In genomic region chr15:84226918-84227317, GRCm38 (mm10) we compare ENCODE assay signal across 20 mouse cellular contexts. TPM values are rescaled to one million over a fixed set of nuclear protein-coding genes. Genes with fewer than 3 reads are reported as not detected.
A peak's percentile ranks its signal among the peaks of the same experiment; 100 is the strongest.
DNase-seq lines count a peak whose midpoint lies in the region; ATAC-seq lines count a peak whose summit lies in the region.
"Had no signal": no experiment of that assay in that cellular context is flagged by ENCODE, and none has a peak within 500 bp of the region (broad histone marks: within the 10 kb centered on the region; RNA-seq: fewer than 3 reads in every experiment).

No protein-coding gene starts in this region.

- peak overlapping the region; percentile 20; the same call in 1 of the 2 replicates for H3K4me2 ChIP-seq in hindbrain, embryonic 13.5 days
- peak overlapping the region; percentile 11; the same call in 1 of the 2 replicates for H3K4me2 ChIP-seq in midbrain, embryonic 13.5 days (replicated peaks)
- peak overlapping the region; percentile 23; the same call in 1 of the 2 replicates for H3K4me2 ChIP-seq in neural tube, embryonic 15.5 days
- H3K4me2 ChIP-seq: heart, embryonic 13.5 days; liver, embryonic 11.5 days; lung, embryonic 14.5 days had no signal

- H3K4me1 ChIP-seq in hindbrain, embryonic 13.5 days (replicated peaks), result peaks cover 74% of the 10 kb centered on the region
- H3K4me1 ChIP-seq in midbrain, embryonic 13.5 days (replicated peaks), result peaks cover 68% of the 10 kb centered on the region
- H3K4me1 ChIP-seq in neural tube, embryonic 15.5 days, result peaks cover 63% of the 10 kb centered on the region

- no peaks in the 10 kb centered on the region for H3K36me3 ChIP-seq in hindbrain, embryonic 13.5 days
- no peaks in the 10 kb centered on the region for H3K36me3 ChIP-seq in midbrain, embryonic 13.5 days
- no peaks in the 10 kb centered on the region for H3K36me3 ChIP-seq in neural tube, embryonic 15.5 days
- H3K36me3 ChIP-seq: heart, embryonic 13.5 days had no signal

- H3K27me3 ChIP-seq in hindbrain, embryonic 13.5 days, result no peaks in the 10 kb centered on the region; the same call in 1 of the 2 replicates
- H3K27me3 ChIP-seq in midbrain, embryonic 13.5 days, result no peaks in the 10 kb centered on the region
- H3K27me3 ChIP-seq in neural tube, embryonic 15.5 days (replicated peaks), result no peaks in the 10 kb centered on the region; the same call in 1 of the 2 replicates
- H3K27me3 ChIP-seq: Patski had no signal

- peak; percentile 56 for DNase-seq in retina, postnatal 1 day
- DNase-seq in retina, embryonic 14.5 days (ENCODE audit: low spot score), result no peak
- DNase-seq in lung, postnatal 14 days, result no peak
- no peak for DNase-seq in heart, adult 8-10 months (ENCODE audit: low spot score)
- DNase-seq in embryo, embryonic 10 days (ENCODE audit: low spot score), result no peak
- DNase-seq: B cell, adult 2 months; cerebellum, postnatal 25 days; heart, postnatal 4 days; lung, embryonic 14.5 days; right cerebral cortex, postnatal 14 days; thymus, postnatal 25 days had no signal

- peak overlapping the region; percentile 77 for H3K27ac ChIP-seq in hindbrain, embryonic 13.5 days
- H3K27ac ChIP-seq in midbrain, embryonic 13.5 days, result peak overlapping the region; percentile 84
- H3K27ac ChIP-seq in neural tube, embryonic 15.5 days (replicated peaks), result peak overlapping the region; percentile 33
- H3K27ac ChIP-seq: heart, embryonic 13.5 days; macrophage had no signal

- H3K4me3 ChIP-seq in hindbrain, embryonic 13.5 days, result no peak overlapping the region
- no peak overlapping the region for H3K4me3 ChIP-seq in midbrain, embryonic 13.5 days (replicated peaks)
- H3K4me3 ChIP-seq in neural tube, embryonic 15.5 days (replicated peaks), result no peak overlapping the region
- H3K4me3 ChIP-seq: heart, embryonic 13.5 days had no signal

- ATAC-seq in hindbrain, embryonic 13.5 days (ENCODE audit: low FRiP score), result peak; percentile 56; the same call in 1 of the 2 replicates
- ATAC-seq in midbrain, embryonic 13.5 days, result peak; percentile 73
- ATAC-seq in neural tube, embryonic 15.5 days (ENCODE audit: low FRiP score), result peak; percentile 26; the same call in 1 of the 2 replicates
- ATAC-seq: intestine, postnatal 0 days; Patski had no signal

- H3K9me3 ChIP-seq in hindbrain, embryonic 13.5 days, result no peaks in the 10 kb centered on the region
- H3K9me3 ChIP-seq in midbrain, embryonic 13.5 days, result no peaks in the 10 kb centered on the region
- H3K9me3 ChIP-seq in neural tube, embryonic 15.5 days (replicated peaks), result no peaks in the 10 kb centered on the region
- H3K9me3 ChIP-seq: heart, embryonic 13.5 days had no signal

- H3K9ac ChIP-seq in hindbrain, embryonic 13.5 days, result 0 out of 2 replicates have a peak overlapping the region, but pooled peaks have one; percentile 19
- H3K9ac ChIP-seq in midbrain, embryonic 13.5 days (replicated peaks), result no peak overlapping the region
- 0 out of 2 replicates have a peak overlapping the region, but pooled peaks have one; percentile 10 for H3K9ac ChIP-seq in neural tube, embryonic 15.5 days (replicated peaks)
- H3K9ac ChIP-seq: heart, embryonic 13.5 days; lung, embryonic 14.5 days had no signal

- 29% methylated on average over 15 of the region's 15 CpGs for WGBS in hindbrain, embryonic 13.5 days
- WGBS in midbrain, embryonic 13.5 days, result 17% methylated on average over 15 of the region's 15 CpGs
- 17% methylated on average over 15 of the region's 15 CpGs for WGBS in neural tube, embryonic 15.5 days

RNA-seq across cellular contexts. Expression of gene Parvb, which starts 4.9 kb away (rescaled TPM):
- polyA plus RNA-seq in hindbrain, embryonic 13.5 days (2015; fragmentation: Nextera tagmentation; extraction: Ambion mirVana), result 3.9 and 4.5 TPM in 2 replicates
- 4.7 and 6.2 TPM in 2 replicates for polyA plus RNA-seq in midbrain, embryonic 13.5 days (2015; fragmentation: Nextera tagmentation; extraction: Ambion mirVana)
- 4.8 and 7.2 TPM in 2 replicates for polyA plus RNA-seq in neural tube, embryonic 15.5 days (2015; fragmentation: Nextera tagmentation; extraction: Ambion mirVana)
- total RNA-seq in heart, adult 8-10 months (2022), result 100 to 1,000 TPM in 2 of 4 experiments, 10 to 100 TPM in 2; 78.8 to 113 (median 105) TPM

RNA-seq across cellular contexts. Expression of gene Samm50, which starts 34.9 kb away (rescaled TPM):
- polyA plus RNA-seq in hindbrain, embryonic 13.5 days (2015; fragmentation: Nextera tagmentation; extraction: Ambion mirVana), result 77.1 and 77.2 TPM in 2 replicates
- 83.1 and 85.9 TPM in 2 replicates for polyA plus RNA-seq in midbrain, embryonic 13.5 days (2015; fragmentation: Nextera tagmentation; extraction: Ambion mirVana)
- 89.4 and 91.9 TPM in 2 replicates for polyA plus RNA-seq in neural tube, embryonic 15.5 days (2015; fragmentation: Nextera tagmentation; extraction: Ambion mirVana)
- 100 to 1,000 TPM; 257 to 301 (median 279) TPM for total RNA-seq in heart, adult 8-10 months (2022)

RNA-seq across cellular contexts. Expression of gene Pnpla3, which starts 59.3 kb away (rescaled TPM):
- polyA plus RNA-seq in hindbrain, embryonic 13.5 days (2015; fragmentation: Nextera tagmentation; extraction: Ambion mirVana), result 3.9 and 5.0 TPM in 2 replicates
- 4.1 and 4.5 TPM in 2 replicates for polyA plus RNA-seq in midbrain, embryonic 13.5 days (2015; fragmentation: Nextera tagmentation; extraction: Ambion mirVana)
- polyA plus RNA-seq in neural tube, embryonic 15.5 days (2015; fragmentation: Nextera tagmentation; extraction: Ambion mirVana), result 5.9 and 6.6 TPM in 2 replicates
- 1 to 10 TPM in 1 of 4 experiments, under 1 TPM in 3; 0.34 to 2.4 (median 0.57) TPM for total RNA-seq in heart, adult 8-10 months (2022)
- total RNA-seq: monocyte, adult 5-6 weeks had no signal
- polyA plus RNA-seq: macrophage had no signal

Comparison
In these comparisons a context has a peak if more than half of its experiments do, and no peak if none do; other contexts are left out.
1. H3K27ac ChIP-seq: peak in every context shown above with its lines; median percentile 84 in midbrain, embryonic 13.5 days; 77 in hindbrain, embryonic 13.5 days; 33 in neural tube, embryonic 15.5 days.